Mouse (Mus musculus) cerebellum, adult 11-12 months (tissue): ENCODE measurements around the gene Thrb.

Source experiments
- DNase-seq: peaks from one replicate; pipeline ENCODE4 v3.0.0; 2022

The Thrb gene

GRCm38 (mm10) chr14:17659686-17660328 is at the start of gene Thrb:
Thrb (plus strand) TSS chr14:17660261.
- DNase-seq, result peak; percentile 28

GRCm38 (mm10) chr14:17621671-17622070 is 38.4 kb upstream of the Thrb start:
- no peak for DNase-seq

DNA sequence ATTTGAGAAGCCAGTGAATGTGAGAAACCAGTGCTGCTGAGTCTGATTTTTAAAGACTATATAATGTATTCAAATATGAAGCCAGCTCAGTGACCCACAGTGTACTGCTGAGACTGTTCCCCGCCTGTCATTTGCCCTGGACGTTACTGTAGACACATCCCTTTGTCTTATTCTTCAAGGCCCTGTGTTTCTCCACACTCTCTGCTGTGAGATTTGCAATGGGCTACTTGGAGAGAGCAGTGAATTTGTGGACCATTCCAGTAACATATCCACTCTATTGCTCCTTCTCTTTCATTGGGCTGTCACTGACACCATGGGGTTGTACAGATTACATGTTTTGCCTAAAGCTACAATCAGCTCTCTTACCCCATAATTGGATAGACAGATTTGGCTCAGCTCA is 36.1 kb upstream of the Thrb start:
- DNase-seq, result no peak

DNA sequence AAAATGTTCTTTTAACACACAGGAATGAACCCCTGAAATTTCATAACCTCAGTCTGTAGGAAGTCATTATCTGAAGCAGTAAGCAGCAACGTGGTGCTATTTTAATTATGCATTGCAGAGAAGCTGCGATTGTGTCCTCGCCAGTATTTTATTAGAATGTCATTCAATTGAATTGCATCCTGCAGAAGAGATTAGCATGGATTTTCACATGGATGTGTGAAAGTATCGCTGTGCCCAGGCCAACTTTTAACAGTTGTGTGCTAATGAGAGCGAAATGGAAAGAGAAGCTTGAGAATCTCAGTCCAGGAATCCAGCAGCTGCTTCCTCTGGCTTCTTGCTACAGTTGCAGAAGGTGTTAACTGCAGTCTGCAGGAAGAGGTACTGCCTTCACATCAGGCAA is 30.8 kb upstream of the Thrb start:
- DNase-seq, result no peak

- DNase-seq, result peak; percentile 31
Observed at GRCm38 (mm10) chr14:17632887-17633522, 27.1 kb upstream of the Thrb start.

DNA sequence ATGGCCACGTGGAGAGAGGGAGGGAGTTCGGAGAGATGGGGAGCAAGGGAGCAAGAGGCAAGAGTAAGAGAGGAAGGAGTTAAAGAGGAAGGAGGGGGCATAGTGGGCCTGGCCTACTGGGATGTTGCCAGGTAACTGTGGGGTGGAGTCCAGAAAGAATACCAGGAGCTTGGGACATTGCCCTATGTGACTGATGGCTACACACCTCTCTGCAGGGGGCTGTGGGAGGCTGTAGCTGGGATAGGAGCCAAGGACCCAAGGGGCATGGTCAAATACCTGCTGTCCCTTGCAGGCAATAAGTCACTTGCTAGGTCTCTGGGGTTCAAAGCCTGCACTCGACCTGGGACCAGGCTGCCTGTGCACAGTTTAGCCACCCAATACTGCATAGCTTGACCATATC is 23.1 kb upstream of the Thrb start:
- DNase-seq, result no peak

DNA sequence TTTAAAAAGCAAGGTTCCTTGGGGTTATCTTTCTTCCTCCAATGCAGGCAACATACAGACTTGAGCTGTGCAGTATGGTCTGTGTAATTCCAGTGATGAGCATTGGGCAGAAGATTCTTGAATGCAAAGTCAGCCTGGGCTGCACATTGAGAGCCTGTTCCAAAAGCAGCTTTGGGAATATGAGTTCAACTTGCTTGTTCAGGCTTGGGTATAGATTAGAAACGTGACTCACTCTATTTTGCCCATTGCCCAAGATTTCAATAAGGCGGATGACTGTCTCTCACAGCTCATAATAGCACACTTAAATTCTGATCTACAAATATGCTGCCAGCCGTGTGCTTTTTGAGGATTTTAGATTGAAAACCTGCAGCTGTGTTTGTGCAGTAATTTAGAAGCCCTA is 18.3 kb upstream of the Thrb start:
- no peak for DNase-seq

- no peak for DNase-seq
Observed at GRCm38 (mm10) chr14:17655084-17655483, 5.0 kb upstream of the Thrb start.

DNA sequence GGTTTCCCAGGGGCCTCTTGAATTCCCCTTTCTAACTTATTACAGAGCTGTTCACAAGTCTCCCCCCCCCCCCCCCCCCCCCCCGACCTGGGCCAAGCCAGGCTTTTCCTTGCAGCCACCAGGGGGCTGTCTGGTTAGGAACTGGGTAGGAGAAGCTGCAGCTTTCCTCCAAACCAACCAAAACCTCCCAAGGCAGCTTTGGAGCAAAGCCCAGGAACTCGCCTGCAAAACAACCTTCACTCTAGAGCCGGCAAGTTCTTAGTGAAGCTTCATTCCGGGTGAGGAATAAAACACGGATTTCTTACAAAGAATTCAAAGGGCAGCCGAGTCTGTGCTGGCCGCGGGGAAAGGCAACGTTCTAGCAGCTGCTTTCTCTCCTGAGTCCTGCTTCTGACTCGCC is 1.0 kb upstream of the Thrb start:
- DNase-seq, result peak; percentile 79

- DNase-seq, result peak; percentile 74
Observed at GRCm38 (mm10) chr14:17660329-17661099, 453 bp downstream of the Thrb start.

- DNase-seq, result no peak
Observed at GRCm38 (mm10) chr14:17661100-17661521, 1.1 kb downstream of the Thrb start.

DNA sequence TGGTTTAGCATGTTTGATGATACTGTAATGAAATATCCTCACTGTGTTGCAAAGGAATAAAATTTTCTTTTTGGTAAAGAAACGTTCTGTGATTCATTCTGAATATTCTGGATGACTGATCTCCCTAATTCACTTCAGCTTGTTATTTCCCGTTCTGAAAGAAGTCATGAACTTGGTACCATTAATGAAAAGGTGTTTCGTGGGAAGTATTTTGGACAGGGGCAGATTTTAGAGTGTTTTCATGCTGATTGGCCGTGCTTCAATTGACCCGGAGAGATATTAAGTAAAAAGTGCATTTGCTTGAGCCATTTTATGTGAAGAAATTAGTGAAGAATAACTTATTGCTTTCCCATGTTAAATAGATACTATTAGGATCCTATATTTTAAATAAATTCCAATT is 2.0 kb downstream of the Thrb start:
- DNase-seq, result no peak

DNA sequence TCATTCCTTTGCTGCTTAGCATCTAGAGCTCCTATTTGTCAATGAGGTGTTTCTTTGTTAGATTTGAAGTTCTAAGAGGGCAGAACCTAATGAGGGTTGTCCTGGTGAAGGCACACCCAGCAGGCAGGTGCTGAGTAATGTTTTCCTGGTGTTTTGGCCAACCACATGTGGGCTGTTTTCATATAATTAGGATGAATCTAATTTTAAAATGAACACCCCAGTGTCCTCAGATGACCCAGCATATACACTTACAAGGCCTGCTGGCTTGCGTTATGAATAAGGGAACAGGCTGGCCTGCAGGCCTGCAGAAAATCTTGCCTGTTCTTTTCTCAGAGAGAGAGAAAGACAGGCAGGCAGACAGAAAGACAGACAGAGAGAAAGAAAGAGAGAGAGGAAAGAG is 14.3 kb downstream of the Thrb start:
- no peak for DNase-seq

GRCm38 (mm10) chr14:17675214-17675613 is 15.2 kb downstream of the Thrb start:
- DNase-seq, result no peak

DNA sequence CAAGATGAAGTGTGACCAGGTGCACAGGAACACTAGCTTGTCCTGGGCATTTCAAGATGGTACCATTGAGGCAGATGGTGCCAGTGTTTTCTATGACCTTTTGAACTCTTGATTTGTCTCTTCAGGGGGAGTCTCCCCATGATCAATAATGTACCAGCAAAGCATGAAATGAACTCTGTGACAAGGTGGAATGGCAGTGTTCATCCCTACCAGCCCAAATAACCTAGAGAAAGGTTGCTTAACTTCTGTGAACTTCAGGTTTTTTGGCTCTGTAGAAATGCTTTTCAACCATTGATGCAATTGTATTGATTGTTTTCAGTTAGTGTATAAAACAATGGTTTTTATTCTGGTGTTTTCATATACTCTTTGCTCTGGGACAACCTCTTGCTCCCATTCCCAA is 21.4 kb downstream of the Thrb start:
- DNase-seq, result no peak

GRCm38 (mm10) chr14:17684881-17685280 is 24.8 kb downstream of the Thrb start:
- no peak for DNase-seq

GRCm38 (mm10) chr14:17685491-17685890 is 25.4 kb downstream of the Thrb start:
- no peak for DNase-seq

DNA sequence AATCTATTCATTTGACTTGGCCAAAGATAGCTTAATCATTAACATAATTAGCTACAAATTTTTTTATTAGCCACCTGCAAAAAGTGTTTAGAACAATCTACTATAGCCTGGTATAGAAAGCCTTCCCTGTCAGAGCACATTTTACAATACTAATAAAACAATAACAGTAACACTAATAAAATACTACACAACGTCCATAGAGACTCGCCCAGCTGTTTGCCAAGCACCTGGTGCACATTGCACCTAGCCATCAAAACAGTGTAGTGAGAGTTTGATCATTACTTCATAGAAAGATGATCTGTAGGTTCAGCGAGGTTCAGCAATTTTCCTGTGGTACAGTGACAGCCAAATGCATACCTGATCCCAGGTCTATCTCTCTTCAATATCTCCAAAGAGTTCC is 26.9 kb downstream of the Thrb start:
- no peak for DNase-seq

- no peak for DNase-seq
Observed at GRCm38 (mm10) chr14:17691246-17691645, 31.2 kb downstream of the Thrb start.

GRCm38 (mm10) chr14:17695526-17695925 is 35.5 kb downstream of the Thrb start:
- DNase-seq, result no peak

DNA sequence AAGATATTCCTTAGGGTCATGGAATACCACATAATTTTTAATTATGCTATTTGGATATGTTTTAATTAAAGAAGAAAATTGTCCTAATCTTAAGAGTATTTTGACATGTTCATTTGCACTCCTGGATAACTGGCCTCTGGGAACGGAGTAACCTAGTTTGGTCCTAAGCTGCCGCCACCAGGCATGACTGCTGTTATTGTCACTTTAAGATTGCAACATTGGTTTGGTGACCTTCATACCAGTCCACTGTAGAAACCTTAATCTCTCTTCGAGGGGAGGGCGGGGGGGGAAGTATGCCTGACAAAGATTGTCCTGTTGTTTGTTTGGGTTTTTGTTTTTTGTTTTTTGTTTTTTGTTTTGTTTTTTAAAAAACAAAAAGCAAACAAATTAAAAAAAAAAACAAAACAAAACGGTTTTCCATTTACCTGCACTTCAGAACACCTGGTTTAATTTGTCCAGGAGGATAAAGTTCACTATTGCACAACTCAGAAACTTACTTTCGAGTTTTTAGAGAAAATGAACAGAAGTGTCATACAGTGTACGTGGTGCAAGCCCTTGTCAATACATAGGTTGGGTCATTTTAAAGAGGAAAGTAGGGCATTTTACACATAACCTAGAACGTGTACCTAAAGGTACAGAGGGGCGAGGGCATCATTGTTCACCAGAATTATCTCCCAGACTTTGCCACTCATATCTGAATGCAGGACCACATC is 38.0 kb downstream of the Thrb start:
- no peak for DNase-seq

- DNase-seq, result no peak
Observed at GRCm38 (mm10) chr14:17700228-17700627, 40.2 kb downstream of the Thrb start.

DNA sequence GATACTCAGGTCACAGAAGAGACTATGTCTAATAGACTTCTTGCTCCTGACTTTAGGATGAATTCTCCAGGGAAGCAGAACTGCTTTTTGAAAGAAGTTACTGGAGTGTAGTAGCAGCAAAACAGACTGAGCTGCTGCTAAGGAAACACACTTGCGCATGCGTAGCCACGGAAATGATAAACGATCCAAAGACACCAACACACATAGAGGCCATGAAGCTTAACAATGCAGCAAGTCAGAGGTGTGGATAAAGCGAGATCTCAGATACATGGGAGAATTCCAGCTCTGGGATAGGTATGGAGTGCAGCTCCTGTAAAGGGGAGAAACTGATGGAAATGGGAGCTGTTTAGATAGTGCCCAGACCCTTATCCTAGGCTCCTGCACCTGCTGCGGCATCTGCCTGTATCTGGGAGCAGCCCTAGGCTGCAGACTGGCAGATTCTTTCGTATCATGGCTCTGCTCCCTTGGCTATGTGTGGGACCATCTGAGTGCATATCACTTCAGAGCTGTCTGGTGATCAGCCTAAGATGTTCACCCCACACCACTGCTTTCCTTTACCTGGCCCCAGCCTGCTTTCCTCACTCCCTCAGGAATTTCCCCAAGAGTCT is 53.3 kb downstream of the Thrb start:
- no peak for DNase-seq
